Mouse (Mus musculus) CH12.LX (cell line): ENCODE data around the gene Gm20715.
A peak's percentile ranks its signal among the peaks of the same experiment; 100 is the strongest.

Experiments
- BHLHE40 ChIP-seq: IDR thresholded peaks from 2 replicates; pipeline ENCODE4 v1.6.1; 2011; ENCODE audit warnings: mild to moderate bottlenecking, low read depth, low read length, improper control_type of control experiment
- CTCF ChIP-seq, 2 experiments: IDR thresholded peaks in 1 of 2; conservative IDR thresholded peaks in 1 of 2; 2 replicates each; pipeline ENCODE4 v1.5.1; 2011 to 2012; ENCODE audit warnings: low read depth in 2 of 2, low read length in 2 of 2, improper control_type of control experiment in 1 of 2, inconsistent platforms in 1 of 2, mild to moderate bottlenecking in 1 of 2, moderate library complexity in 1 of 2
- EP300 ChIP-seq: IDR thresholded peaks from 2 replicates; pipeline ENCODE4 v1.6.1; 2011; ENCODE audit warnings: low read length, improper control_type of control experiment
- GABPA ChIP-seq: IDR thresholded peaks from 2 replicates; pipeline ENCODE4 v1.6.1; 2012; ENCODE audit warnings: low read depth, low read length, improper control_type of control experiment, inconsistent platforms; ENCODE audit not compliant: insufficient replicate concordance
- MEF2A ChIP-seq: IDR thresholded peaks from 2 replicates; pipeline ENCODE4 v1.6.1; 2014; ENCODE audit warnings: low read depth, mild to moderate bottlenecking, inconsistent platforms, low read length, improper control_type of control experiment, borderline replicate concordance
- MXI1 ChIP-seq: IDR thresholded peaks from 2 replicates; pipeline ENCODE4 v1.6.1; 2011; ENCODE audit warnings: mild to moderate bottlenecking, low read depth, low read length, improper control_type of control experiment
- POLR2A ChIP-seq: IDR thresholded peaks from 2 replicates; pipeline ENCODE4 v1.6.1; 2011; ENCODE audit warnings: low read depth, mild to moderate bottlenecking, improper control_type of control experiment, low read length

GRCm38 (mm10) chr7:6381431-6381830 lies 28.6 kb upstream of the Gm20715 start:
- TF ChIP-seq MXI1 (no peak), BHLHE40 (no peak), CTCF (conservative IDR thresholded peaks at IDR 0.05 in 1 of 2, IDR thresholded peaks at IDR 0.05 in 1 of 2; ENCODE audit: low read depth in 2 of 2, low read length in 2 of 2) (peak in 1 of 2 experiments; percentile 3; a peak in 1 of 4 replicates), POLR2A (no peak), EP300 (no peak), GABPA (no peak), MEF2A (no peak)
